Mouse (Mus musculus) neural tube, embryonic 12.5 days (tissue): ENCODE data around the gene Phrf1. TPM values are rescaled to one million over a fixed set of nuclear protein-coding genes. Genes with fewer than 3 reads are reported as not detected.
"Not testable (repeated sequence)": the region's sequence is repeated elsewhere in the genome, so short reads cannot be mapped to it uniquely, and the experiment has no call there.

Source experiments
- ATAC-seq: fragments of 200-750 bp; cut with Nextera tagmentation; 2 replicates; pipeline ENCODE4 v1.8.0; 2017; ENCODE audit warnings: low read depth, mild to moderate bottlenecking, moderate TSS enrichment, moderate library complexity; ENCODE audit not compliant: low FRiP score
- H3K27ac ChIP-seq: fragments of 300-500 bp; sonication (generic); 2 replicates; pipeline ENCODE4 v1.5.1; 2016
- H3K27me3 ChIP-seq: fragments of 300-500 bp; sonication (generic); replicated peaks from 2 replicates; pipeline ENCODE4 v1.6.1; 2016; ENCODE audit warnings: mild to moderate bottlenecking
- H3K36me3 ChIP-seq: fragments of 300-500 bp; sonication (generic); 2 replicates; pipeline ENCODE4 v1.6.1; 2016; ENCODE audit warnings: mild to moderate bottlenecking
- H3K4me1 ChIP-seq: fragments of 300-500 bp; sonication (generic); 2 replicates; pipeline ENCODE4 v1.6.1; 2016
- H3K4me2 ChIP-seq: fragments of 300-500 bp; sonication (generic); replicated peaks from 2 replicates; pipeline ENCODE4 v1.6.1; 2016; ENCODE audit warnings: mild to moderate bottlenecking
- H3K4me3 ChIP-seq: fragments of 300-500 bp; sonication (generic); 2 replicates; pipeline ENCODE4 v1.5.1; 2016
- H3K9ac ChIP-seq: fragments of 300-500 bp; sonication (generic); 2 replicates; pipeline ENCODE4 v1.6.1; 2016; ENCODE audit warnings: mild to moderate bottlenecking
- H3K9me3 ChIP-seq: fragments of 300-500 bp; sonication (generic); 2 replicates; pipeline ENCODE4 v1.6.1; 2016; ENCODE audit warnings: mild to moderate bottlenecking
- WGBS: fragments of 180-500 bp; shearing (Covaris S2); methylation state at CpG from one replicate; pipeline ENCODE4 v1.1.7; 2016; 5-methylcytosine and 5-hydroxymethylcytosine counted together
- polyA plus RNA-seq: library from polyadenylated mRNA; unstranded; fragments of >200 nt; fragmentation: Nextera tagmentation; extraction: Ambion mirVana; gene quantifications from 2 replicates; pipeline ENCODE4 v1.2.1, GENCODE M21; 2016

Gene Phrf1
- polyA plus RNA-seq, 1 experiment from 2014 or later = 92.7 TPM

- no peaks in the 10 kb centered on the region; the same call in 1 of the 2 replicates for H3K9me3 ChIP-seq
- 94% methylated on average over 4 of the region's 4 CpGs for WGBS
- H3K4me3 ChIP-seq = no peak overlapping the region
- peaks cover 10% of the 10 kb centered on the region for H3K36me3 ChIP-seq
- H3K27me3 ChIP-seq = no peaks in the 10 kb centered on the region
- no peak overlapping the region for H3K9ac ChIP-seq
- peak overlapping the region; percentile 82; the same call in 1 of the 2 replicates for H3K4me2 ChIP-seq
- no peak for ATAC-seq
- peaks cover 16% of the 10 kb centered on the region for H3K4me1 ChIP-seq
- H3K27ac ChIP-seq = no peak overlapping the region
Measured at GRCm38 (mm10) chr7:141222696-141223215, 5.8 kb upstream of the Phrf1 start.

- Histone ChIP-seq H3K9me3 (no peaks in the 10 kb centered on the region; the same call in 1 of the 2 replicates), H3K4me2 (no peak overlapping the region), H3K9ac (no peak overlapping the region), H3K4me3 (no peak overlapping the region), H3K36me3 (peaks cover 8% of the 10 kb centered on the region), H3K27me3 (no peaks in the 10 kb centered on the region), H3K27ac (no peak overlapping the region), H3K4me1 (peaks cover 24% of the 10 kb centered on the region)
- ATAC-seq = no peak
- WGBS = 84% methylated on average over 6 of the region's 6 CpGs
Measured at GRCm38 (mm10) chr7:141226535-141226934, 2.0 kb upstream of the Phrf1 start.

- H3K4me3 ChIP-seq = no peak overlapping the region
Measured at GRCm38 (mm10) chr7:141227796-141228195, 788 bp upstream of the Phrf1 start.

GRCm38 (mm10) chr7:141229702-141230101 is 1.1 kb downstream of the Phrf1 start:
- Histone ChIP-seq H3K27ac (no peak overlapping the region), H3K4me1 (peaks cover 18% of the 10 kb centered on the region), H3K4me2 (peak overlapping the region; percentile 73), H3K9ac (peak overlapping the region; percentile 97), H3K36me3 (peaks cover 40% of the 10 kb centered on the region), H3K4me3 (peak overlapping the region; percentile 97), H3K9me3 (no peaks in the 10 kb centered on the region; the same call in 1 of the 2 replicates), H3K27me3 (no peaks in the 10 kb centered on the region)
- WGBS = 65% methylated on average over 6 of the region's 6 CpGs
- ATAC-seq = no peak

More at GRCm38 (mm10) chr7:141227796-141228195, 788 bp upstream of the Phrf1 start:
- 81% methylated on average over 4 of the region's 4 CpGs for WGBS
- H3K9me3 ChIP-seq = no peaks in the 10 kb centered on the region; the same call in 1 of the 2 replicates
- no peak overlapping the region for H3K9ac ChIP-seq
- H3K4me2 ChIP-seq = peak overlapping the region; percentile 73
- peaks cover 21% of the 10 kb centered on the region for H3K36me3 ChIP-seq
- H3K4me1 ChIP-seq = peaks cover 18% of the 10 kb centered on the region
- ATAC-seq = peak; percentile 10; the same call in 1 of the 2 replicates
- H3K27me3 ChIP-seq = no peaks in the 10 kb centered on the region
- H3K27ac ChIP-seq = no peak overlapping the region

- Histone ChIP-seq H3K4me1 (peaks cover 18% of the 10 kb centered on the region), H3K4me2 (peak overlapping the region; percentile 73), H3K36me3 (peaks cover 49% of the 10 kb centered on the region), H3K9ac (no peak overlapping the region), H3K9me3 (no peaks in the 10 kb centered on the region; the same call in 1 of the 2 replicates), H3K4me3 (no peak overlapping the region), H3K27ac (no peak overlapping the region), H3K27me3 (no peaks in the 10 kb centered on the region)
- no peak for ATAC-seq
- WGBS = 94% methylated on average over 4 of the region's 4 CpGs
Measured at GRCm38 (mm10) chr7:141230570-141230969, 2.0 kb downstream of the Phrf1 start.

GRCm38 (mm10) chr7:141231111-141231510 is 2.5 kb downstream of the Phrf1 start:
- Histone ChIP-seq H3K36me3 (peaks cover 53% of the 10 kb centered on the region), H3K4me3 (no peak overlapping the region), H3K27me3 (no peaks in the 10 kb centered on the region), H3K9ac (no peak overlapping the region), H3K9me3 (no peaks in the 10 kb centered on the region; the same call in 1 of the 2 replicates), H3K4me1 (peaks cover 18% of the 10 kb centered on the region), H3K27ac (no peak overlapping the region), H3K4me2 (no peak overlapping the region)
- WGBS = 88% methylated on average over 3 of the region's 3 CpGs
- no peak for ATAC-seq

- H3K27ac ChIP-seq = no peak overlapping the region
- no peak overlapping the region for H3K4me3 ChIP-seq
- ATAC-seq = no peak
- 96% methylated on average over 10 of the region's 10 CpGs for WGBS
- H3K9ac ChIP-seq = no peak overlapping the region
- H3K27me3 ChIP-seq = no peaks in the 10 kb centered on the region
- peaks cover 55% of the 10 kb centered on the region for H3K36me3 ChIP-seq
- no peaks in the 10 kb centered on the region; the same call in 1 of the 2 replicates for H3K9me3 ChIP-seq
- no peak overlapping the region for H3K4me2 ChIP-seq
- peaks cover 18% of the 10 kb centered on the region for H3K4me1 ChIP-seq
Measured at GRCm38 (mm10) chr7:141231551-141231950, 3.0 kb downstream of the Phrf1 start.

- not testable (repeated sequence) for H3K9me3 ChIP-seq, ATAC-seq, H3K27me3 ChIP-seq, H3K4me3 ChIP-seq, H3K4me1 ChIP-seq, H3K27ac ChIP-seq, H3K4me2 ChIP-seq, H3K9ac ChIP-seq
- H3K36me3 ChIP-seq = peaks cover 88% of the 10 kb centered on the region
- WGBS = 94% methylated on average over 4 of the region's 4 CpGs
Measured at GRCm38 (mm10) chr7:141250486-141250885, 21.9 kb downstream of the Phrf1 start.

- no peak overlapping the region for H3K4me3 ChIP-seq
Measured at GRCm38 (mm10) chr7:141256159-141256558, 27.6 kb downstream of the Phrf1 start.

GRCm38 (mm10) chr7:141261480-141261879 is 32.9 kb downstream of the Phrf1 start:
- Histone ChIP-seq H3K9me3 (no peaks in the 10 kb centered on the region), H3K4me1 (peaks cover 12% of the 10 kb centered on the region), H3K36me3 (peaks cover 81% of the 10 kb centered on the region), H3K27me3 (no peaks in the 10 kb centered on the region), H3K4me3 (no peak overlapping the region), H3K4me2 (no peak overlapping the region), H3K9ac (no peak overlapping the region), H3K27ac (no peak overlapping the region)
- no peak for ATAC-seq
- 95% methylated on average over 3 of the region's 3 CpGs for WGBS

More at GRCm38 (mm10) chr7:141256159-141256558, 27.6 kb downstream of the Phrf1 start:
- no peaks in the 10 kb centered on the region for H3K4me1 ChIP-seq
- no peak overlapping the region for H3K27ac ChIP-seq
- ATAC-seq = no peak
- no peak overlapping the region for H3K9ac ChIP-seq
- no peaks in the 10 kb centered on the region for H3K27me3 ChIP-seq
- peaks cover 90% of the 10 kb centered on the region for H3K36me3 ChIP-seq
- WGBS = 96% methylated on average over 10 of the region's 10 CpGs
- no peak overlapping the region for H3K4me2 ChIP-seq
- H3K9me3 ChIP-seq = no peaks in the 10 kb centered on the region

GRCm38 (mm10) chr7:141263640-141264039 is 35.1 kb downstream of the Phrf1 start:
- Histone ChIP-seq H3K4me2 (no peak overlapping the region), H3K27me3 (no peaks in the 10 kb centered on the region), H3K36me3 (peaks cover 59% of the 10 kb centered on the region), H3K27ac (no peak overlapping the region), H3K4me3 (no peak overlapping the region), H3K9ac (no peak overlapping the region), H3K4me1 (peaks cover 12% of the 10 kb centered on the region), H3K9me3 (no peaks in the 10 kb centered on the region)
- no peak; the same call in 1 of the 2 replicates for ATAC-seq
- WGBS = 94% methylated on average over 13 of the region's 13 CpGs

GRCm38 (mm10) chr7:141264041-141264700 is 35.6 kb downstream of the Phrf1 start:
- Histone ChIP-seq H3K9ac (no peak overlapping the region), H3K36me3 (peaks cover 54% of the 10 kb centered on the region), H3K27me3 (no peaks in the 10 kb centered on the region), H3K27ac (no peak overlapping the region), H3K4me2 (no peak overlapping the region), H3K9me3 (no peaks in the 10 kb centered on the region), H3K4me1 (peaks cover 12% of the 10 kb centered on the region), H3K4me3 (no peak overlapping the region)
- ATAC-seq = no peak; the same call in 1 of the 2 replicates
- 73% methylated on average over 11 of the region's 11 CpGs for WGBS
